Mouse (Mus musculus) layer of hippocampus, postnatal 25 days (tissue): Measurements from ENCODE around the gene Mdfi. TPM values are rescaled to one million over a fixed set of nuclear protein-coding genes. Genes with fewer than 3 reads are reported as not detected.

ENCODE experiments used
- DNase-seq, 2 experiments: peaks; one replicate each; pipeline ENCODE4 v3.0.0; 2022; ENCODE audit warnings: mixed read lengths in 2 of 2, low spot score in 1 of 2; ENCODE audit errors: extremely low spot score in 1 of 2
- total RNA-seq, 2 experiments: library from RNA; stranded (reverse); gene quantifications; 2 replicates each; pipeline ENCODE4 v1.2.3; 2021

Gene Mdfi
- total RNA-seq, 2 experiments from 2014 or later = 1.4 to 1.5 TPM

- DNase-seq = no peak
Observed at GRCm38 (mm10) chr17:47768707-47769276, 65.7 kb downstream of the Mdfi start.

GRCm38 (mm10) chr17:47767456-47768141 lies 66.9 kb downstream of the Mdfi start:
- no peak for DNase-seq

GRCm38 (mm10) chr17:47767081-47767455 lies 67.4 kb downstream of the Mdfi start:
- DNase-seq = no peak

GRCm38 (mm10) chr17:47766407-47767043 lies 68.0 kb downstream of the Mdfi start:
- no peak for DNase-seq

- no peak for DNase-seq
Observed at GRCm38 (mm10) chr17:47765986-47766385, 68.5 kb downstream of the Mdfi start.

Other genes starting within 250 kb of the Mdfi start
- gene Bysl, start 223.2 kb downstream of the Mdfi start, total RNA-seq = 10 to 100 TPM; 18.4 to 19.1 TPM
- 10 to 100 TPM; 28.7 to 29.8 TPM for gene Med20, start 223.1 kb downstream of the Mdfi start, total RNA-seq
- gene Gm20517, start 223.1 kb downstream of the Mdfi start, total RNA-seq = 1 to 10 TPM; 5.2 to 5.5 TPM
- gene Usp49, start 204.0 kb downstream of the Mdfi start, total RNA-seq = 10 to 100 TPM in 1 of 2 experiments, 1 to 10 TPM in 1; 9.7 to 14.7 TPM
- gene Tomm6, start 146.3 kb downstream of the Mdfi start, total RNA-seq = 100 to 1,000 TPM; 207 to 228 TPM
- 10 to 100 TPM; 19.8 to 27.7 TPM for gene Frs3, start 145.7 kb downstream of the Mdfi start, total RNA-seq
- 1 to 10 TPM; 2.9 to 4.5 TPM for gene Gm21981, start 140.2 kb downstream of the Mdfi start, total RNA-seq
- gene Prickle4, start 140.0 kb downstream of the Mdfi start, total RNA-seq = 1 to 10 TPM; 1.5 to 5.3 TPM
- gene Pgc, start 107.8 kb downstream of the Mdfi start, total RNA-seq = not detected
- 10 to 100 TPM; 11.8 to 17.4 TPM for gene Tfeb, start 97.7 kb downstream of the Mdfi start, total RNA-seq
- 10 to 100 TPM; 40.3 to 50.2 TPM for gene Foxp4, start 90.0 kb upstream of the Mdfi start, total RNA-seq
- gene 1700122O11Rik, start 203.6 kb upstream of the Mdfi start, total RNA-seq = not detected